Mouse (Mus musculus) kidney, postnatal 10 days (tissue): ENCODE measurements around the gene Prn.

Source experiments
- DNase-seq: peaks from one replicate; pipeline ENCODE4 v3.0.0; 2021; ENCODE audit warnings: mixed read lengths

The Prn gene

GRCm38 (mm10) chr2:131909683-131910572 lies at the start of gene Prn, which contains the start of gene Prnp:
Gene Prn (plus strand): TSS chr2:131909957.
Gene Prnp (plus strand): TSS chr2:131909928.
- DNase-seq: peak; percentile 96

GRCm38 (mm10) chr2:131862617-131863275 lies 47.0 kb upstream of the Prn start:
- no peak for DNase-seq

- no peak for DNase-seq
Measured at GRCm38 (mm10) chr2:131863472-131863871, 46.3 kb upstream of the Prn start.

- no peak for DNase-seq
Measured at GRCm38 (mm10) chr2:131864262-131864796, 45.4 kb upstream of the Prn start.

- DNase-seq: no peak
Measured at GRCm38 (mm10) chr2:131866676-131867075, 43.1 kb upstream of the Prn start.

- no peak for DNase-seq
Measured at GRCm38 (mm10) chr2:131868983-131869382, 40.8 kb upstream of the Prn start.

GRCm38 (mm10) chr2:131873376-131873775 lies 36.4 kb upstream of the Prn start:
- no peak for DNase-seq

GRCm38 (mm10) chr2:131876551-131877265 lies 33.0 kb upstream of the Prn start:
- DNase-seq: no peak

GRCm38 (mm10) chr2:131881766-131882165 lies 28.0 kb upstream of the Prn start:
- no peak for DNase-seq

GRCm38 (mm10) chr2:131883136-131883535 lies 26.6 kb upstream of the Prn start:
- no peak for DNase-seq

- DNase-seq: no peak
Measured at GRCm38 (mm10) chr2:131886503-131887160, 23.1 kb upstream of the Prn start.

GRCm38 (mm10) chr2:131888233-131888632 lies 21.5 kb upstream of the Prn start:
- no peak for DNase-seq

GRCm38 (mm10) chr2:131892534-131892933 lies 17.2 kb upstream of the Prn start:
- peak; percentile 39 for DNase-seq

- no peak for DNase-seq
Measured at GRCm38 (mm10) chr2:131895106-131895505, 14.7 kb upstream of the Prn start.

GRCm38 (mm10) chr2:131896011-131896410 lies 13.7 kb upstream of the Prn start:
- DNase-seq: no peak

- DNase-seq: no peak
Measured at GRCm38 (mm10) chr2:131897336-131898109, 12.2 kb upstream of the Prn start.

- DNase-seq: no peak
Measured at GRCm38 (mm10) chr2:131902423-131902822, 7.3 kb upstream of the Prn start.

GRCm38 (mm10) chr2:131902867-131903266 lies 6.9 kb upstream of the Prn start:
- DNase-seq: peak; percentile 17

GRCm38 (mm10) chr2:131905025-131905424 lies 4.7 kb upstream of the Prn start:
- no peak for DNase-seq

GRCm38 (mm10) chr2:131905776-131906175 lies 4.0 kb upstream of the Prn start:
- no peak for DNase-seq

GRCm38 (mm10) chr2:131906266-131906665 lies 3.5 kb upstream of the Prn start:
- no peak for DNase-seq

- peak; percentile 19 for DNase-seq
Measured at GRCm38 (mm10) chr2:131906846-131907245, 2.9 kb upstream of the Prn start.
